Mouse (Mus musculus) kidney, postnatal 0 days (tissue): Measurements from ENCODE around the gene Ndufs2. TPM values are rescaled to one million over a fixed set of nuclear protein-coding genes. Genes with fewer than 3 reads are reported as not detected.
A peak's percentile ranks its signal among the peaks of the same experiment; 100 is the strongest.

ENCODE experiments used
- ATAC-seq: fragments of 200-750 bp; cut with Nextera tagmentation; replicated peaks from 2 replicates; pipeline ENCODE4 v1.8.0; 2017; ENCODE audit warnings: low read depth, moderate number of reproducible peaks, moderate TSS enrichment, moderate library complexity; ENCODE audit not compliant: low FRiP score
- DNase-seq: peaks from one replicate; pipeline ENCODE4 v3.0.0-alpha.2; 2016; ENCODE audit warnings: low spot score
- H3K27ac ChIP-seq: fragments of 300-500 bp; sonication (generic); 2 replicates; pipeline ENCODE4 v1.5.1; 2014; ENCODE audit warnings: mild to moderate bottlenecking
- H3K27me3 ChIP-seq: fragments of 300-500 bp; sonication (generic); 2 replicates; pipeline ENCODE4 v1.6.1; 2014; ENCODE audit warnings: low read length, mixed read lengths; ENCODE audit not compliant: insufficient read depth
- H3K36me3 ChIP-seq: fragments of 300-500 bp; sonication (generic); 2 replicates; pipeline ENCODE4 v1.6.1; 2014; ENCODE audit warnings: low read length, mixed read lengths; ENCODE audit not compliant: insufficient read depth
- H3K4me1 ChIP-seq: fragments of 300-500 bp; sonication (generic); replicated peaks from 2 replicates; pipeline ENCODE4 v1.6.1; 2014; ENCODE audit warnings: antibody characterized with exemption, low read length, mixed read lengths; ENCODE audit not compliant: insufficient read depth
- H3K4me2 ChIP-seq: fragments of 300-500 bp; sonication (generic); 2 replicates; pipeline ENCODE4 v1.6.1; 2014; ENCODE audit warnings: mild to moderate bottlenecking, low read length, moderate library complexity, mixed read lengths
- H3K4me3 ChIP-seq: fragments of 300-500 bp; sonication (generic); replicated peaks from 2 replicates; pipeline ENCODE4 v1.5.1; 2014; ENCODE audit warnings: low read depth, low read length
- H3K9ac ChIP-seq: fragments of 300-500 bp; sonication (generic); 2 replicates; pipeline ENCODE4 v1.6.1; 2014; ENCODE audit warnings: low read depth, low read length
- H3K9me3 ChIP-seq: fragments of 300-500 bp; sonication (generic); replicated peaks from 2 replicates; pipeline ENCODE4 v1.6.1; 2016; ENCODE audit warnings: low read length, inconsistent platforms, mixed read lengths
- CTCF ChIP-seq: IDR thresholded peaks from 2 replicates; pipeline ENCODE4 v1.5.1; 2016; ENCODE audit warnings: antibody characterized with exemption, low read depth, mild to moderate bottlenecking, moderate library complexity
- WGBS: fragments of 180-500 bp; shearing (Covaris S2); extraction: QIAGEN DNeasy Blood & Tissue Kit; methylation state at CpG from one replicate; pipeline ENCODE4 v1.1.7; 2014; 5-methylcytosine and 5-hydroxymethylcytosine counted together
- polyA plus RNA-seq: library from polyadenylated mRNA; unstranded; fragments of >200 nt; fragmentation: Nextera tagmentation; extraction: Ambion mirVana; gene quantifications from 2 replicates; pipeline ENCODE4 v1.2.1, GENCODE M21; 2015

Ndufs2 gene
- polyA plus RNA-seq, 1 experiment from 2014 or later = 375 TPM

DNA sequence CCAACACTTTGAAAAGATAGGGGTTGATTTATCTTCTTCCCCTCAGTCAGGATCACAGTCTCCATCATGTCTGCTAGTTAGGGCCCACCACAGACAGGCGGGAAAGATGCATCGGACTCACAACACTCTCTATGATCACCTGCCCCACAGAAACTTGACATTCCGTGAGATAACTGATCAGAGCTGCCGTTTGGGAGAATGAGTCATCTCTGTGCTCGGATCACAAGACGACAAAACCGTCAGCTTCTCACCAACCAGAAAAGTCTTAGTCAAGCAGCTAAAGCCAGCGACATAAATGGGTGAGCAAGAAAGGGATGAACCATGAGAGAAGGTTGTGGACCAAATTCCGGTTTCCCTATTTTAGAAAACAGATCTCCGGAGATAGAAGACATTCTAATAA is 58.9 kb downstream of the Ndufs2 start:
- TF ChIP-seq CTCF = no peak
- Histone ChIP-seq H3K4me2 (peak overlapping the region; percentile 54; the same call in 1 of the 2 replicates), H3K9me3 (no peaks in the 10 kb centered on the region), H3K36me3 (no peaks in the 10 kb centered on the region), H3K9ac (no peak overlapping the region), H3K27me3 (peaks cover 22% of the 10 kb centered on the region), H3K27ac (no peak overlapping the region), H3K4me3 (no peak overlapping the region), H3K4me1 (peaks cover 28% of the 10 kb centered on the region)
- ATAC-seq = no peak
- no peak for DNase-seq
- 47% methylated on average over 10 of the region's 10 CpGs for WGBS

DNA sequence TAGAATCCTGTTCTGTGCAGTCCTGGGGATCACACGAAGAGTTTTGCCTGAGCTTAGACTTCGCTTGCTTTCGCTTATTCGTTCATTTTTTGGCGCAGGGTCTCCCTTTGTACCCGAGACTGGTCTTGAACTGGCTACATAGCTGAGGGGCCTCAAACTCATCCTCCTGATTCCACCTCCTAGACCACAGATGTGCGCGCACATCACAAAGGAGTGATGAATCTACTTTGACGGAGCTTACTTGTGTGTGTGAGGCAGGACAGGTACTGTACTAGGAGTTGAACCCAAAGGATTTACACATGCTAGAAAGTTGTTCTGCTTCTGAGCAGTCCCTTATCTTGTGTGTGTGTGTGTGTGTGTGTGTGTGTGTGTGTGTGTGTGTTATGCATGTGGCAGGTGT is 60.4 kb downstream of the Ndufs2 start:
- WGBS = 93% methylated on average over 9 of the region's 9 CpGs
- H3K27me3 ChIP-seq = peaks cover 21% of the 10 kb centered on the region
- ATAC-seq = no peak

GRCm38 (mm10) chr1:171189476-171190114 is 61.6 kb downstream of the Ndufs2 start:
- Histone ChIP-seq H3K4me1 (peaks cover 16% of the 10 kb centered on the region), H3K4me2 (no peak overlapping the region), H3K4me3 (no peak overlapping the region), H3K27ac (no peak overlapping the region), H3K36me3 (no peaks in the 10 kb centered on the region), H3K27me3 (peaks cover 13% of the 10 kb centered on the region; the same call in 1 of the 2 replicates), H3K9ac (no peak overlapping the region), H3K9me3 (no peaks in the 10 kb centered on the region)
- DNase-seq (no peak), ATAC-seq (0 out of 2 replicates have a peak, but pooled peaks have one; percentile 27)
- 51% methylated on average over 14 of the region's 14 CpGs for WGBS
- no peak for TF ChIP-seq CTCF

More for the DNA sequence above, 60.4 kb downstream of the Ndufs2 start:
- no peak for DNase-seq
- Histone ChIP-seq H3K4me2 (no peak overlapping the region), H3K9ac (no peak overlapping the region), H3K4me3 (no peak overlapping the region), H3K27ac (no peak overlapping the region), H3K36me3 (no peaks in the 10 kb centered on the region), H3K9me3 (no peaks in the 10 kb centered on the region), H3K4me1 (peaks cover 24% of the 10 kb centered on the region)
- TF ChIP-seq CTCF = no peak

DNA sequence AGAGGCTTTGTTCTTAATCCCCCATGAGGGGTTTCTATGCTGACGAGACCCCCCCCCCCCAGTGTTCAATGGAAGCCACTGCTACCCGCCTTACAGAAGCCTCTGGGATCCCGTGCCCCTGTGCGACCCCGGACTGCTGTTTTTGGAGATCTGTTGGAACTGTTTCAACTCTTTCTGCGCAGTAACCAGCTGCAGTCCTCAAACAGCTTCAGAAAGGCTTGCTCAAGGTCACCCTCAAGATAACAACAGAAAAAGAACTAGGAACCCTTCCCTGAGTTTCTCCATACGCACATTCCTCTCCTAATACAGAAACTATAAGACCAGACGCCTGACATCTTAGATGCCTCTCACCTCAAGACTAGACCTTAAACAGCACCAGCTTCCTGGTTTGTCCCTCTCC is 62.1 kb downstream of the Ndufs2 start:
- no peak overlapping the region for H3K4me3 ChIP-seq
- 46% methylated on average over 8 of the region's 8 CpGs for WGBS
- peaks cover 8% of the 10 kb centered on the region; the same call in 1 of the 2 replicates for H3K27me3 ChIP-seq
- H3K4me1 ChIP-seq = peaks cover 16% of the 10 kb centered on the region
- H3K27ac ChIP-seq = no peak overlapping the region
- ATAC-seq = no peak
- no peak overlapping the region for H3K9ac ChIP-seq
- H3K36me3 ChIP-seq = no peaks in the 10 kb centered on the region
- DNase-seq = peak; percentile 59
- H3K9me3 ChIP-seq = no peaks in the 10 kb centered on the region
- H3K4me2 ChIP-seq = 0 out of 2 replicates have a peak overlapping the region, but pooled peaks have one; percentile 30
- no peak for TF ChIP-seq CTCF

GRCm38 (mm10) chr1:171187851-171188700 is 63.1 kb downstream of the Ndufs2 start:
- DNase-seq = no peak
- H3K9ac ChIP-seq = no peak overlapping the region
- no peak overlapping the region for H3K4me2 ChIP-seq
- peaks cover 7% of the 10 kb centered on the region for H3K4me1 ChIP-seq
- no peaks in the 10 kb centered on the region for H3K36me3 ChIP-seq
- H3K27me3 ChIP-seq = no peaks in the 10 kb centered on the region
- H3K9me3 ChIP-seq = no peaks in the 10 kb centered on the region
- no peak overlapping the region for H3K4me3 ChIP-seq
- no peak for TF ChIP-seq CTCF
- ATAC-seq = no peak
- 62% methylated on average over 13 of the region's 13 CpGs for WGBS
- H3K27ac ChIP-seq = no peak overlapping the region

DNA sequence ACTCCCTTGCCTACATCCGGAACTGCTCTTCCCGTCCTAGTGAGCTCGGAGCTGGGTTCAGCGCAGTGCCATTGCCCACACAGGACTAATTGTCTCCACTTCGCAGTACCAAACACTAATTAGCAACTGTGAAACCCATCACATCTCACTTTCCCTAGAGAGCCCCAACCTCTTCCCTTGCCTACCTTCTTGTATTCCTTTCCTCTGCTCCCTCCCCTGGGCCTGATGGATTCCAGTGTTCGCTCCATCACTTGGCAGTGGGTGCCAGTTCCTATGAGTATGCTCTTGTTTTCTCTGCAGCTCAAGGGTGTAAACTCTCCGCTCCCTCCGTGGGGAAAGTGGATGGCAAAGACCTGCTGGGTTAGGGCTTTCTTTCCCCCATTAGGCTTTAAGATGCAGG is 65.5 kb downstream of the Ndufs2 start:
- no peaks in the 10 kb centered on the region for H3K9me3 ChIP-seq
- H3K4me1 ChIP-seq = peaks cover 5% of the 10 kb centered on the region
- ATAC-seq = no peak
- no peak overlapping the region for H3K4me3 ChIP-seq
- no peak for TF ChIP-seq CTCF
- H3K27ac ChIP-seq = no peak overlapping the region
- DNase-seq = no peak
- H3K36me3 ChIP-seq = no peaks in the 10 kb centered on the region
- H3K4me2 ChIP-seq = no peak overlapping the region
- WGBS = 62% methylated on average over 8 of the region's 8 CpGs
- no peaks in the 10 kb centered on the region for H3K27me3 ChIP-seq
- H3K9ac ChIP-seq = no peak overlapping the region

Other genes starting within 250 kb of the Ndufs2 start
- 2.0 and 2.3 TPM in 2 replicates for gene Fcgr4, start 232.5 kb downstream of the Ndufs2 start, polyA plus RNA-seq
- gene Fcgr3, start 186.5 kb downstream of the Ndufs2 start, polyA plus RNA-seq = 12.1 and 13.2 TPM in 2 replicates
- gene Cfap126, start 137.5 kb downstream of the Ndufs2 start, polyA plus RNA-seq = 4.6 TPM in 2 replicates
- 381 and 403 TPM in 2 replicates for gene Sdhc, start 100.8 kb downstream of the Ndufs2 start, polyA plus RNA-seq
- gene Mpz, start 100.7 kb downstream of the Ndufs2 start, polyA plus RNA-seq = 0.77 and 1.2 TPM in 2 replicates
- 8.9 and 9.9 TPM in 2 replicates for gene Pcp4l1, start 55.1 kb downstream of the Ndufs2 start, polyA plus RNA-seq
- gene Nr1i3, start 37.4 kb downstream of the Ndufs2 start, polyA plus RNA-seq = 1.1 and 1.7 TPM in 2 replicates
- gene Tomm40l, start 28.9 kb downstream of the Ndufs2 start, polyA plus RNA-seq = 32.3 and 32.4 TPM in 2 replicates
- 20.2 and 21.1 TPM in 2 replicates for gene Apoa2, start 26.3 kb downstream of the Ndufs2 start, polyA plus RNA-seq
- gene Fcer1g, start 17.0 kb downstream of the Ndufs2 start, polyA plus RNA-seq = 38.8 and 50.1 TPM in 2 replicates
- 5.2 and 7.0 TPM in 2 replicates for gene Adamts4, start 967 bp downstream of the Ndufs2 start, polyA plus RNA-seq
- gene B4galt3, start 18.9 kb upstream of the Ndufs2 start, polyA plus RNA-seq = 63.9 and 72.0 TPM in 2 replicates
- gene Ppox, start 29.8 kb upstream of the Ndufs2 start, polyA plus RNA-seq = 46.4 and 48.2 TPM in 2 replicates
- 59.4 and 63.3 TPM in 2 replicates for gene Usp21, start 36.6 kb upstream of the Ndufs2 start, polyA plus RNA-seq
- 133 and 136 TPM in 2 replicates for gene Ufc1, start 43.6 kb upstream of the Ndufs2 start, polyA plus RNA-seq
- gene Dedd, start 77.8 kb upstream of the Ndufs2 start, polyA plus RNA-seq = 43.9 and 46.0 TPM in 2 replicates
- 59.8 and 64.4 TPM in 2 replicates for gene Nit1, start 94.3 kb upstream of the Ndufs2 start, polyA plus RNA-seq
- gene Pfdn2, start 94.3 kb upstream of the Ndufs2 start, polyA plus RNA-seq = 92.1 and 105 TPM in 2 replicates
- 5.7 and 6.4 TPM in 2 replicates for gene Klhdc9, start 109.4 kb upstream of the Ndufs2 start, polyA plus RNA-seq
- 3.7 and 3.8 TPM in 2 replicates for gene Nectin4, start 118.7 kb upstream of the Ndufs2 start, polyA plus RNA-seq
- gene Arhgap30, start 137.6 kb upstream of the Ndufs2 start, polyA plus RNA-seq = 0.83 and 0.99 TPM in 2 replicates
- 64.0 and 73.0 TPM in 2 replicates for gene Usf1, start 159.9 kb upstream of the Ndufs2 start, polyA plus RNA-seq
- 3.6 and 4.8 TPM in 2 replicates for gene Tstd1, start 167.5 kb upstream of the Ndufs2 start, polyA plus RNA-seq
- 93.0 and 114 TPM in 2 replicates for gene F11r, start 186.1 kb upstream of the Ndufs2 start, polyA plus RNA-seq